Mouse (Mus musculus): ENCODE results near the gene Sell. TPM values are rescaled to one million over a fixed set of nuclear protein-coding genes. Genes with fewer than 3 reads are reported as not detected.

The Sell gene
- polyA plus RNA-seq, 2 experiments from 2014 or later = 486 to 518 TPM

Other genes starting within 250 kb of the Sell start
- gene Scyl3, start 132.9 kb upstream of the Sell start, polyA plus RNA-seq (2017; shearing (Covaris generic)) = 10 to 100 TPM; 20.4 to 21.8 TPM
- 1 to 10 TPM; 3.2 to 5.6 TPM for gene BC055324, start 67.2 kb upstream of the Sell start, polyA plus RNA-seq (2017; shearing (Covaris generic))
- gene Mettl18, start 67.1 kb upstream of the Sell start, polyA plus RNA-seq (2017; shearing (Covaris generic)) = 10 to 100 TPM; 15.8 to 19.6 TPM
- not detected for gene Sele, start 13.7 kb upstream of the Sell start, polyA plus RNA-seq (2017; shearing (Covaris generic))
- gene Selp, start 53.3 kb downstream of the Sell start, polyA plus RNA-seq (2017; shearing (Covaris generic)) = 1 to 10 TPM; 1.9 to 4.3 TPM
- gene F5, start 89.9 kb downstream of the Sell start, polyA plus RNA-seq (2017; shearing (Covaris generic)) = not detected
- gene Slc19a2, start 187.1 kb downstream of the Sell start, polyA plus RNA-seq (2017; shearing (Covaris generic)) = 1 to 10 TPM; 2.1 to 2.7 TPM
- gene Ccdc181, start 213.6 kb downstream of the Sell start, polyA plus RNA-seq (2017; shearing (Covaris generic)) = 10 to 100 TPM in 1 of 2 experiments, 1 to 10 TPM in 1; 9.9 to 10.8 TPM
- 10 to 100 TPM; 12.4 to 19.6 TPM for gene Nme7, start 242.1 kb downstream of the Sell start, polyA plus RNA-seq (2017; shearing (Covaris generic))
- 10 to 100 TPM; 17.9 to 21.2 TPM for gene Blzf1, start 245.5 kb downstream of the Sell start, polyA plus RNA-seq (2017; shearing (Covaris generic))